Mouse (Mus musculus): Measurements from ENCODE around the gene Cbx7. TPM values are rescaled to one million over a fixed set of nuclear protein-coding genes. Genes with fewer than 3 reads are reported as not detected.
"Not testable (repeated sequence)": the region's sequence is repeated elsewhere in the genome, so short reads cannot be mapped to it uniquely, and the experiment has no call there.

The Cbx7 gene
- total and polyA plus RNA-seq, 2 experiments from 2014 or later, result 0.50 to 0.82 TPM

GRCm38 (mm10) chr15:79906855-79907254 lies 64.1 kb downstream of the Cbx7 start:
- ATAC-seq (ENCODE audit: insufficient read depth, low read depth) (no peak), DNase-seq (ENCODE audit: low spot score) (no peak)
- no peaks in the 10 kb centered on the region; the same call in 1 of the 2 replicates for H3K36me3 ChIP-seq (replicated peaks; ENCODE audit: control insufficient read depth, insufficient read depth, low read length)
- no peaks in the 10 kb centered on the region for H3K9me3 ChIP-seq (replicated peaks; ENCODE audit: control insufficient read depth, low read length)
- 59% methylated on average over 14 of the region's 14 CpGs for WGBS
- no peaks in the 10 kb centered on the region for H3K27me3 ChIP-seq (ENCODE audit: control insufficient read depth, insufficient read depth, low read length)
- no peak overlapping the region for H3K27ac ChIP-seq (ENCODE audit: low read depth)
- H3K9ac ChIP-seq (replicated peaks; ENCODE audit: low read depth, low read length), result no peak overlapping the region
- TF ChIP-seq CTCF (IDR thresholded peaks at IDR 0.05; ENCODE audit: low read depth), result no peak
- TF ChIP-seq EP300 (IDR thresholded peaks at IDR 0.05; ENCODE audit: low read depth), result no peak
- H3K4me1 ChIP-seq (ENCODE audit: control insufficient read depth, insufficient read depth), result no peaks in the 10 kb centered on the region
- no peak overlapping the region for H3K4me2 ChIP-seq (ENCODE audit: low read depth, low read length)
- no peak overlapping the region for H3K4me3 ChIP-seq (ENCODE audit: low read depth, low read length)

GRCm38 (mm10) chr15:79905211-79905610 lies 65.7 kb downstream of the Cbx7 start:
- TF ChIP-seq EP300 (IDR thresholded peaks at IDR 0.05; ENCODE audit: low read depth) (no peak), CTCF (IDR thresholded peaks at IDR 0.05; ENCODE audit: low read depth) (no peak)
- Histone ChIP-seq H3K4me2 (ENCODE audit: low read depth, low read length) (no peak overlapping the region), H3K36me3 (replicated peaks; ENCODE audit: control insufficient read depth, insufficient read depth, low read length) (no peaks in the 10 kb centered on the region; the same call in 1 of the 2 replicates), H3K4me1 (ENCODE audit: control insufficient read depth, insufficient read depth) (no peaks in the 10 kb centered on the region), H3K4me3 (ENCODE audit: low read depth, low read length) (no peak overlapping the region), H3K9me3 (replicated peaks; ENCODE audit: control insufficient read depth, low read length) (no peaks in the 10 kb centered on the region), H3K27me3 (ENCODE audit: control insufficient read depth, insufficient read depth, low read length) (no peaks in the 10 kb centered on the region), H3K27ac (ENCODE audit: low read depth) (no peak overlapping the region), H3K9ac (replicated peaks; ENCODE audit: low read depth, low read length) (no peak overlapping the region)
- no peak for DNase-seq (ENCODE audit: low spot score)
- no peak for ATAC-seq (ENCODE audit: insufficient read depth, low read depth)
- WGBS, result 74% methylated on average over 12 of the region's 12 CpGs

DNA sequence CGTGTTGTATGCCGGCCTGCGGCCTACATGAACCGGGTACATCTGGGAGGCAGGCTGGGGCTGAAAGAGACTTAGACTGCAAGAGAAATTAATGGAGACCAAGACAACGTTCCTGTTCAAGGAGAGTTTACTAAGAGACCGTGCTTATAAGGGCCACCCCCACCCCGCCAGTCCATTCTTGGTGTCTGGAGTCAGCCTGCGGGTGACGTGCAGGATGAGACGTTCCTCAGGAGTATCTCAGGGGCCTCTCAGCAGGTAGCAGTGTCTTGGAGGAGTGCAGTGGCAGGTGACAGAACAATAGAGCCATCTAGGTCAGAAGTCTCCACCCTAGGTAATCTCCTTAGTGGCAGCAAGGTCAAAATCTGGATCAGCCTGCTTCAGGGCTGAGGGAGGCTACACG lies 66.2 kb downstream of the Cbx7 start:
- not testable (repeated sequence) for ATAC-seq (ENCODE audit: insufficient read depth, low read depth); H3K9me3 ChIP-seq (replicated peaks; ENCODE audit: control insufficient read depth, low read length); H3K4me1 ChIP-seq (ENCODE audit: control insufficient read depth, insufficient read depth); H3K36me3 ChIP-seq (replicated peaks; ENCODE audit: control insufficient read depth, insufficient read depth, low read length); H3K4me3 ChIP-seq (ENCODE audit: low read depth, low read length); H3K27ac ChIP-seq (ENCODE audit: low read depth); H3K4me2 ChIP-seq (ENCODE audit: low read depth, low read length); H3K27me3 ChIP-seq (ENCODE audit: control insufficient read depth, insufficient read depth, low read length); H3K9ac ChIP-seq (replicated peaks; ENCODE audit: low read depth, low read length); DNase-seq (ENCODE audit: low spot score)
- WGBS, result 81% methylated on average over 11 of the region's 11 CpGs

DNA sequence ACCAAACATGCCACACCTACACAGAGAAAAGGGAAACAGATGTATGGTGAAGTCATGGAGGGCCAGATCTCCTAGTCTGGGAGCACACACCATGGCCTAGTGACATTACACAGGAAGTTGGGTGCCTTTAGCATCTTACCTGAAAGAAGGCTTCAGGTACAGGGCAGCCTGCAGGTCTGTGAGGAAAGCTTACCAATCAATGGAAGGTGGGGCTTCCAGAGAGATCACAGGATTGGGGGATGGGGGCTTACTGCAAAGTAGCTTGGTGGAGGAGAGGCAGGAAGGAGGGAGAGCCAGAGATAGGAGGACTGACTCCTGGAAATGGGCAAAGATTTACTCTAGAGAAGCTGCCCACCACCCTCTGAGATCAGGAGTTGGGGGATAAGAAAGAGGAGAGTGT lies 67.0 kb downstream of the Cbx7 start:
- Histone ChIP-seq H3K9me3 (replicated peaks; ENCODE audit: control insufficient read depth, low read length) (no peaks in the 10 kb centered on the region), H3K4me1 (ENCODE audit: control insufficient read depth, insufficient read depth) (no peaks in the 10 kb centered on the region), H3K4me3 (ENCODE audit: low read depth, low read length) (no peak overlapping the region), H3K9ac (replicated peaks; ENCODE audit: low read depth, low read length) (no peak overlapping the region), H3K27me3 (ENCODE audit: control insufficient read depth, insufficient read depth, low read length) (no peaks in the 10 kb centered on the region), H3K36me3 (replicated peaks; ENCODE audit: control insufficient read depth, insufficient read depth, low read length) (no peaks in the 10 kb centered on the region; the same call in 1 of the 2 replicates), H3K4me2 (ENCODE audit: low read depth, low read length) (no peak overlapping the region), H3K27ac (ENCODE audit: low read depth) (no peak overlapping the region)
- TF ChIP-seq EP300 (IDR thresholded peaks at IDR 0.05; ENCODE audit: low read depth) (no peak), CTCF (IDR thresholded peaks at IDR 0.05; ENCODE audit: low read depth) (no peak)
- no peak for ATAC-seq (ENCODE audit: insufficient read depth, low read depth)
- DNase-seq (ENCODE audit: low spot score), result no peak

GRCm38 (mm10) chr15:79903081-79903480 lies 67.8 kb downstream of the Cbx7 start:
- H3K9ac ChIP-seq (replicated peaks; ENCODE audit: low read depth, low read length); H3K27me3 ChIP-seq (ENCODE audit: control insufficient read depth, insufficient read depth, low read length); ATAC-seq (ENCODE audit: insufficient read depth, low read depth); DNase-seq (ENCODE audit: low spot score); H3K4me3 ChIP-seq (ENCODE audit: low read depth, low read length); H3K9me3 ChIP-seq (replicated peaks; ENCODE audit: control insufficient read depth, low read length); H3K27ac ChIP-seq (ENCODE audit: low read depth); H3K4me1 ChIP-seq (ENCODE audit: control insufficient read depth, insufficient read depth); H3K36me3 ChIP-seq (replicated peaks; ENCODE audit: control insufficient read depth, insufficient read depth, low read length); H3K4me2 ChIP-seq (ENCODE audit: low read depth, low read length): not testable (repeated sequence)
- 91% methylated on average over 8 of the region's 8 CpGs for WGBS

DNA sequence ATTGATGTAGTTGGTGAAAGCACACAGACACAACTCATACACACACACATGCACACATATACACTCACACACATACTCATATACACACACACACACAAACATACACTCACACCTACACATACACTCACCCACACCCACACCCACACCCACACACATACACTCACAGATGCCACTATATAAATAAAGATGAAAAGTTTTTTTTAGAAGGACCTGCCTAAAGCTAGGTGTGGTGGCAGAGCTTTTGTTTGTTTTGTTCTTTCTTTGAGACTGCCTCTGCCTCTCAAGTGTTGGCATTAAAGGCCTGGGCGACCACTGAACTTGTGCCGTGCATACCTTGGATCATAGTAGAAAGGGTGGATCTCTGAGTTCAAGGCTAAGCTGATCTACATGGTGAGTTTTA lies 69.5 kb downstream of the Cbx7 start:
- WGBS, result 95% methylated on average over 2 of the region's 2 CpGs
- Histone ChIP-seq H3K36me3 (replicated peaks; ENCODE audit: control insufficient read depth, insufficient read depth, low read length) (peaks cover 17% of the 10 kb centered on the region), H3K27me3 (ENCODE audit: control insufficient read depth, insufficient read depth, low read length) (no peaks in the 10 kb centered on the region), H3K4me2 (ENCODE audit: low read depth, low read length) (no peak overlapping the region), H3K9me3 (replicated peaks; ENCODE audit: control insufficient read depth, low read length) (no peaks in the 10 kb centered on the region), H3K9ac (replicated peaks; ENCODE audit: low read depth, low read length) (no peak overlapping the region), H3K27ac (ENCODE audit: low read depth) (no peak overlapping the region), H3K4me1 (ENCODE audit: control insufficient read depth, insufficient read depth) (no peaks in the 10 kb centered on the region), H3K4me3 (ENCODE audit: low read depth, low read length) (no peak overlapping the region)
- ATAC-seq (ENCODE audit: insufficient read depth, low read depth) (no peak), DNase-seq (ENCODE audit: low spot score) (no peak)
- no peak for TF ChIP-seq EP300 (IDR thresholded peaks at IDR 0.05; ENCODE audit: low read depth)
- no peak for TF ChIP-seq CTCF (IDR thresholded peaks at IDR 0.05; ENCODE audit: low read depth)
